Mouse (Mus musculus) heart, adult 9 months (tissue): Measurements from ENCODE around the gene Ndufs6.
A peak's percentile ranks its signal among the peaks of the same experiment; 100 is the strongest.

Source experiments
- DNase-seq, 2 experiments: peaks; one replicate each; pipeline ENCODE4 v3.0.0; 2022; ENCODE audit warnings: low spot score in 2 of 2

The Ndufs6 gene

GRCm38 (mm10) chr13:73306085-73306410 is 22.3 kb downstream of the Ndufs6 start:
- no peak for DNase-seq

GRCm38 (mm10) chr13:73305398-73306084 is 22.8 kb downstream of the Ndufs6 start:
- DNase-seq, result no peak

- DNase-seq, result no peak
Measured at GRCm38 (mm10) chr13:73304729-73305128, 23.6 kb downstream of the Ndufs6 start.

DNA sequence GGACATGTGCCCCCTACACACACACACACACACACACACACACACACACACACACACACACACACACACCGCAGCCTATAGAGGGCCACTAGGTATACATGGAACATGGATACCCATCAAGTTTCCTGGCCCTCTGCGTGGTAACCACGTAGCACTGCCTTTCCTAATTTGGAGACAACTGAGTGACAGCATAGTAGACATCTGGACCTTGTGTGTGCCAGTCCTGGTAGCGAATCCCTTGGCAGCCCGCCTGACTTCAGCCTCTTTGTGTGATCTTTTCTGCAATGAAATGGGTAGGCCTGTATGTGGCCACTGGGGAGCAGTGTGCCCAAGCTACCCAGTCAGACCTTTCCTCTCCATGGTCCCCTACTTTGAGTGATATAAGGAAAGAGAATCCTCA is 29.0 kb downstream of the Ndufs6 start:
- no peak for DNase-seq

GRCm38 (mm10) chr13:73298717-73299116 is 29.6 kb downstream of the Ndufs6 start:
- DNase-seq, result no peak

DNA sequence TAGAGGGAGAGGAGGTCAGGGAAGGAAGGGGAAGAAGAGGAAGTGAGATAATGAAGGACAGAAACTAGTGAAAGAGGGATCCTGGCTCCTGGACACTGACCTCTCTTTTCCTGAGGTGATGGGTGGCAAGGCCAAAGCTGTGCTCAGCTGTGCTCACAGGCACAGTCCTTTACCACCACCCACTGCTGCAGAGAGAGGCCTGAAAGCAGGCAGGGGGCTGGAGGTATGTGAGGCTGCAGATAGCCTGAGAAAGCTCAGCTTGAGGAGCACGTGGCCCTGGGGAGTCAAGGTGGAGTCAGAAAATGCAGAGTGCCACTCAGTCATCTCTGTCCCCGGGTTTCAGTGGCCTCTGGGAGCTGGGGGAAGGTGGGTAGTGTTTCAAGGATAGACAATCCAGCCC is 37.2 kb downstream of the Ndufs6 start:
- DNase-seq, result no peak

- peak; percentile 63 to 65 for DNase-seq
Measured at GRCm38 (mm10) chr13:73290206-73290605, 38.1 kb downstream of the Ndufs6 start.

DNA sequence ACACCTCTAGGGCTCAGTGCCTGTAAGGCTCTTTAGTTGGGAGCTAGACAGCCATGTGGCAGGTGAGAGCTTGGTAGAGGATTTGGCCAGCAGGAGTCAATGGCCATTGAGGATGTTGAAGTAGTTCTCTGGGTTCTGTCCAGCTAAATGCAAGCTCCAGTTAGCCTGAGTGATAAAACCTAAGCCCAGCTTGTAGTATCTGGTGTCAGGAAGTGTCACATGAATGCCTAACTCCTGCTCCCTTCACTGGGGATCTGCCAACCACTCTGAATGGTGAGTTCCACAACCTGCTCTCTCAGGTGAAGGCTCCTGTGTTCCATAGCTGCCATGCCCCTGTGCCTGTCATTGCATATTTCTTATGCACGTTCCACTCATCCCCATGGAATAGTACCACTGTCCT is 44.8 kb downstream of the Ndufs6 start:
- no peak for DNase-seq

DNA sequence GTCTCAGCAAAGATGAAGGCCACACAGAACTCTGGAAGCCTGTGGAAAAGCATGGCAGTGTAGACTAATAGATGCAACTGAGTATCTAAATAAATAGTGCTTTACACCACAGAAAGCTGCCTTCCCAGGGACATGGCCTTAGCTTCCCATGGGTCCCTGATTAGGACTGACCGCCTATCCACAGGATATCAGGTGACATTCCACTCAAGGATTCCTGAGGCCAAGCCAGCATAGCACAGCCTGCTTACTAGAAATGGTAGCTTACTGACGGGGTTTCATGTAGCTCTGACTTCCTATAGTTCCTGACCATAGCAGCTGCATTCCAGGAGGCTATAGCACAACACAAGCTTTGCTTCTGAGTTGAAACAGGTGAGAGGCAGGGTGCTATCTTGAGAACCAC is 45.9 kb downstream of the Ndufs6 start:
- no peak for DNase-seq

DNA sequence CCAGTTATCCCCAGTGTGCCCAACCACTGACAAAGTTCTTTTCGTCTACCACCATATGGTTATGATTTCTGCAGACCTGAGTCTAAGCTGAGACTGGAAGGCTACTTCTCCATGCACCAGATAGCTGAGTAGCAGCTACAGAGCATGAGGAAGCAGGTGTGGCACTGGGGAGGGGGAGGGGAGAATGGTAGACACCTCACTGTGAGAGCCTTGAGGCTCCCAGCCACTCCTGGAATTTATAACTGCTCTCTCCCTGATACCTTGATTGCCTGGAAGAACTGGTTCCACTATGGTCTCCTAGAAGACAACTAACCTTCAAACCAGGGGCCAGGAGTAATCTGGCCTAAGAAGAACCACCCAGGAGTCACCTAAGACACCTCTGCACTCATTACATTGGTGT is 49.1 kb downstream of the Ndufs6 start:
- DNase-seq, result no peak

DNA sequence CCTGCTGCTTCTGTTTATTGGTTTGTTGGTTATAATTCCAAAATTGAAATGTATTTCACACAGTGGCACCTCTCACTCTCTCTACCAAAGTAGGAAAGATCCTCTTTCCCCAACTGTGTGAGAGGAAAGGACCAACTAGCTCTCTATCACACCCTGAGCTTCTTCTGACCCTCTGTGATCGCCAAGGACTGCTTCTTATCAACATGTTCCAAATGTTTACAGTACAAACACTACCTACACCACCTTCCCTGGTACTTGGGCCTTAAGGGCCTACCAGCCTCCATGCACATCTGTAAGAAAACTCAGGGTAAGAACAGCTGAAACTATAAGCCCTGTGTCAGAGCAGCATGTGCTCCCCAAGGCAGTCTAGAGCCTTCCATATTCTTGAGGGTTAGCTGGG is 50.5 kb downstream of the Ndufs6 start:
- no peak for DNase-seq

DNA sequence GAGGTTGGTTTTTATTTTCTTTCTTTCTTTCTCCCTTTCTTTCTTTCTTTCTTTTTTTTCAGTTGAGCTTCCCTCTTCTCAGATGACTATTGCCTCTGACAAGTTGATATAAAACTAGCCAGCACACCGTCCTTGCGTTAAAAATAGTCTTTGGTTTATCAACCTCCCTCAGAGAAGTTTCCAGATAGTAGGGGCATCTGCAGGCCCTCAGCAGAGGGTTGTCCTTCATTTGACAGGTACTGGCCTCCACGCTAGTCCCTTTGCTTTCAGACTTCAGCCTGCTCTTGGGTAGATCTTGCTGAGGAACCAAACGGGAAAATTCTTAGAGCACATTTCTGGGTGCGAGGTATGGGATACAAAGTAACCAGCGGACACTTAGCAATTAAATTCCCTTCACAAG is 51.0 kb downstream of the Ndufs6 start:
- peak; percentile 33 to 49 for DNase-seq

DNA sequence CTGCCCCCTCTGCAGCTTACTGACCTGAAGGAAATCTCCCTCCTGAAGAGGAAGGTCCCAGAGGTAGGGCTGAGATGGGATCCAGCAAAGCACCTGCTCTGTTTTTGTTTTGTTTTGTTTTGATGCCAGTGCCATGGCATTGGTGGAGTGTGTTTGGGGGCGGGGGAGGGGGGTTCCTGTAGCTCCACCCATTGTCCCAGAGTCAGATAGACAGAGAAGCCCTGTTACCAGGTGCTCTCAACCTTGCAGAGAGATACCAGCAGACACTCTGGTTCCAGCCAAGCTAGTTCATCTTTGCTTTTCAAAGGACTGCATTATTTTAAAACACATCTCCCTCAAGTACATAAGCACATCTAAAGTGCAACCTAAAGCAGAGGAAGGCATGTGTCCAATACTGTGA is 54.8 kb downstream of the Ndufs6 start:
- DNase-seq, result no peak

DNA sequence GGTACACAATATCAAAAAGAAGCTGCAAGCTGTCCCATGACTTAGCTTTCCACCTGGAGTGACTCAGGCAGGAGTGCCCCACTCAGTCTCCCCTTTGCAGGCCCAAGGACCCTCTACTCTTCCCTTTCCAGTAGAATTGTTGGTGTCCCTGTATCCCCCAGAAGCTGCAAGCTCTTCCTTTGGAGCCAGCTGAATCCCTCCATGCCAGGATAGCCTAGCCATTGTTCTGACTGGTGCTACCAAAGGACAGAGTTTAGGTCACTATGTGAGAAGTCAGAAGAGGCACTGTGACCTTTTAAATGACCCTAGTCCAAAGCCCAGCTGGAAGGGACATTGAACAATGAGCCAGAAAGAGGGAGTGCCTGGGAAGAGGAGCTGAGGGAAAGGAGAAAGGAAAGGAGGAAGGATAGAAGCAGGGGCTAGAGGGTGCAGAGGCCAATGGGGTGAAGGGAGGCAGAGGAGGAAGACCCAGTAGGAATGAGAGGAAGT is 55.5 kb downstream of the Ndufs6 start:
- no peak for DNase-seq

DNA sequence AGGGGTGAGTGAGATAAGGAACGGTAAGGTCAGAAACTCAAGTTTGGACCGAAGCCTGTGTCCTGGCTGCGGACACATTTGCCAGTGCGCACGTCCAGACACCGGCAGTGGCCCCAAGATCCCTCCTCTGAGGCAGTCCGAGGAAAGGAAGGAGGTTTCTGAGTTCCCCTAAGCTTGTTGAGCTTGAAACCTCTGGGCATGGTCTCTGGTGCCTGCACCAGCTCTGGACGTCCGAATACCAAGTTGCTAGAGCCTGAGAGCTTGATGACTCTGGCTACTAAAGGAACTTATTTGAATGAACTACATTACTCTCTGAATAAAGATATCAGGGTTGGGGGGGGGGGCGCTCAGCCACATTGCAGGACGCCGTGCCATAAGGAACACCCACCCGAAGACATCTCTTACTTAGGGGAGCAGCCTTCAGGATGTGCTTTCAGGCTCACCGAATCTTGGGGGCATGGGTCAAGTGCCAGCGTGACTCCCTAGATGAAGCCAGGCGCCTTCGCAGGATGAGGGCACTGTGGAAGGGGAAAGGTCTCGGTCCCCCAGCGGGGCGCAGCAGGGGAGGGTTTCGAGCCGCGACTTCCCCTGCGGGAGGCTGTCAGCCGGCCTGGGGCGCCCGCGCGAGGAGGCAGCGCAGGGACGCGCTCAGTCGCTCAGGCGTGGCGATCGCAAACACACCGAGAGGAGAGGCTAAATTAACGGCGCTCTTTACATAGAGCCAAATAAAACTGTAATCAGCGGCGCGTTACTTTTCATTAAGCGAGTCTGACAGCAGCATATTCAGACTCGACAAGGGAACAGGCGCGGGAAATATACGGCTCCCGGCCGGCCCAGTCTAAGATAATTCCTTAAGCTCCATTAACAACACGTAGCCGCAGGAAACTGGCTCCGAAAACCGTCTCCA is 56.8 kb downstream of the Ndufs6 start:
- DNase-seq, result no peak

- peak in 1 of 2 experiments; percentile 54 for DNase-seq
Measured at GRCm38 (mm10) chr13:73270451-73271081, 57.8 kb downstream of the Ndufs6 start.

GRCm38 (mm10) chr13:73269891-73270290 is 58.5 kb downstream of the Ndufs6 start:
- no peak for DNase-seq
